8 mouse cellular contexts compared by ENCODE assay signal in the genomic region with DNA sequence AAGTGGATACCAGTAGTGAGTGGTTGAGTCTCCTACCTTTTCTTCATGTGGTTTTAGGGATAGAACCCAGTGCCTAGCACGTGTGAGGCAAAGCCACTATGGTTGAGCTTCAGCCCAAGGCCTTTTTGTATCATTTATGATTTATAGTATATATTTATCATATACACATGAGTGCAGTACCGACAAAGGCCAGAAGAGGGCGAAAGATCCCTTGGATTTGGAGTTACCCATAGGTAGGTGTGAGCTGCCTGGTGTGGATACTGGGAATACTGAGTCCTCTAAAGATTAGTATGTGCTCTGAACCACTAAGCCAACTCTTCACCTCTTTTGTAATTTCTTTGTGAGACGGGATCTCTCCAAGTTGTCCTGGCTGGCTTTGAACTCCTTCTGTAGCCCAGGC.
DNase-seq lines count a peak whose midpoint lies in the region; ATAC-seq and TF ChIP-seq lines count a peak whose summit lies in the region.

No protein-coding gene starts in this region.

- H3K27me3 ChIP-seq in E14TG2a.4 (ENCODE audit: insufficient read depth, low read length), result peaks cover 14% of the 10 kb centered on the region
- H3K27me3 ChIP-seq in neural tube, embryonic 11.5 days (ENCODE audit: control insufficient read depth, insufficient read depth, low read length), result no peaks in the 10 kb centered on the region

- no peak overlapping the region for H3K27ac ChIP-seq in neural tube, embryonic 11.5 days (ENCODE audit: low read depth, low read length)

- peak; percentile 70 for TF ChIP-seq CTCF in E14TG2a.4 (conservative IDR thresholded peaks at IDR 0.05; ENCODE audit: low read length)

- no peak overlapping the region for H3K4me2 ChIP-seq in neural tube, embryonic 11.5 days (ENCODE audit: low read depth)

- DNase-seq in adrenal gland, postnatal 10 days, result peak; percentile 18
- no peak for DNase-seq in adrenal gland, postnatal 4 days (ENCODE audit: low spot score in 2 of 2)
- DNase-seq in kidney, adult 9 months, result peak; percentile 14
- no peak for DNase-seq in kidney, adult 11 months
- DNase-seq in neural tube, embryonic 11.5 days (ENCODE audit: low spot score), result peak; percentile 29
- DNase-seq in spleen, postnatal 4 days (ENCODE audit: low spot score in 2 of 2), result no peak

- H3K9me3 ChIP-seq in E14TG2a.4 (ENCODE audit: low read length), result 0 out of 2 replicates have a peak, but pooled peaks cover 7% of the 10 kb centered on the region
- H3K9me3 ChIP-seq in neural tube, embryonic 11.5 days (ENCODE audit: control insufficient read depth, low read length), result no peaks in the 10 kb centered on the region

- no peaks in the 10 kb centered on the region for H3K36me3 ChIP-seq in E14TG2a.4 (ENCODE audit: insufficient read depth, low read length)
- H3K36me3 ChIP-seq in neural tube, embryonic 11.5 days (ENCODE audit: control insufficient read depth, insufficient read depth, low read length), result no peaks in the 10 kb centered on the region

- no peaks in the 10 kb centered on the region for H3K4me1 ChIP-seq in E14TG2a.4 (replicated peaks; ENCODE audit: low read depth, low read length)
- no peaks in the 10 kb centered on the region for H3K4me1 ChIP-seq in neural tube, embryonic 11.5 days (ENCODE audit: control insufficient read depth, insufficient read depth, low read length)

- peak; percentile 69 for ATAC-seq in granulocyte monocyte progenitor cell, adult 5-6 weeks (replicated peaks; ENCODE audit: poor library complexity, severe bottlenecking)
- ATAC-seq in neural tube, embryonic 11.5 days (ENCODE audit: insufficient read depth, low FRiP score, low TSS enrichment), result no peak

- WGBS in neural tube, embryonic 11.5 days, result 29% methylated on average over 4 of the region's 4 CpGs

- H3K9ac ChIP-seq in neural tube, embryonic 11.5 days (ENCODE audit: low read length), result no peak overlapping the region

- no peak overlapping the region for H3K4me3 ChIP-seq in E14TG2a.4 (replicated peaks; ENCODE audit: low read length)
- no peak overlapping the region for H3K4me3 ChIP-seq in neural tube, embryonic 11.5 days (ENCODE audit: low read depth, low read length)

Comparison
In these comparisons a context has a peak if more than half of its experiments do, and no peak if none do; other contexts are left out.
1. DNase-seq: peak in adrenal gland, postnatal 10 days (single experiment), kidney, adult 9 months (single experiment) and neural tube, embryonic 11.5 days (single experiment); none in adrenal gland, postnatal 4 days (0 of 2), kidney, adult 11 months (single experiment) and spleen, postnatal 4 days (0 of 2).